Mouse (Mus musculus): Measurements from ENCODE around the gene Tmem44. TPM values are rescaled to one million over a fixed set of nuclear protein-coding genes. Genes with fewer than 3 reads are reported as not detected.

Tmem44 gene
- total RNA-seq (2014; rRNA removed) (107 and 113 TPM in 2 replicates), polyA plus RNA-seq (2015; fragmentation: Nextera tagmentation; extraction: Ambion mirVana) (66.1 and 66.6 TPM in 2 replicates)

DNA sequence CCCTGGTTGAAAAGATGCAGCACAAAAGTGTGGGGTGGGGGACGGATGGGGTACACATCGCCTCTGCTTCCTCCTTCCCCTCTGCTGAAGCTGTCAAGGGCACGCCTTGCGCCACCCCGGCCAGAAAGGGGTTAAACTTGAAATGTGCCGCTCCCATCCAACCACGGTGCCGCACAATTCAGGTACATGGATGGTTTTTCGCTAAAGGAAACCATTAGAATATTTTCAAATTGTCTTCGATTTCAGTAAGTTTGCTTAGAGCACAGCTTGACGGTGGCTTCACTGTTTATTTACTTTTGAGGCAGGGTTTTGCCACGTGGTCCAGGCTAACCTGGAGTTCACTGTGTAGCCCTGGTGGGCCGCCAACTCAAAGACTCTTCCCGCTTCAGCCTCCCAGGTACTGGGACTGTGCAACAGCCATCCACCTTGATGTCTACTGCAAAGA is at the start of gene Tmem44:
TSS of gene Tmem44 (minus strand) at position 95 of the 445 bp plus-strand sequence.
- DNase-seq (no peak), ATAC-seq (peak; percentile 75)
- H3K4me2 ChIP-seq (ENCODE audit: low read depth), result peak within 1 kb of the TSS; percentile 70
- WGBS, result 6% methylated on average over 14 of the region's 14 CpGs
- peak within 1 kb of the TSS; percentile 99 for H3K9ac ChIP-seq
- H3K9me3 ChIP-seq (ENCODE audit: low read length), result peaks cover 11% of the 10 kb centered on the region; the same call in 1 of the 2 replicates
- H3K36me3 ChIP-seq (ENCODE audit: insufficient read depth), result peaks cover 13% of the 10 kb centered on the region
- H3K4me3 ChIP-seq (ENCODE audit: low read depth, low read length), result peak within 1 kb of the TSS; percentile 83
- peaks cover 14% of the 10 kb centered on the region for H3K4me1 ChIP-seq (ENCODE audit: insufficient read depth)
- no peak for TF ChIP-seq CTCF (IDR thresholded peaks at IDR 0.05; ENCODE audit: low read depth)
- no peaks in the 10 kb centered on the region for H3K27me3 ChIP-seq (ENCODE audit: insufficient read depth, low read length)
- H3K27ac ChIP-seq (ENCODE audit: low read depth, low read length), result peak within 1 kb of the TSS; percentile 91

GRCm38 (mm10) chr16:30599491-30600268 is 49.0 kb upstream of the Tmem44 start, which contains the start of gene Fam43a:
TSS of gene Fam43a (plus strand) at chr16:30599723.
- peak within 1 kb of the TSS; percentile 96 for H3K4me2 ChIP-seq (ENCODE audit: low read depth)
- DNase-seq (peak; percentile 71), ATAC-seq (peak; percentile 65)
- H3K4me1 ChIP-seq (ENCODE audit: insufficient read depth), result peaks cover 26% of the 10 kb centered on the region
- H3K36me3 ChIP-seq (ENCODE audit: insufficient read depth), result no peaks in the 10 kb centered on the region
- TF ChIP-seq CTCF (IDR thresholded peaks at IDR 0.05; ENCODE audit: low read depth), result peak; percentile 64
- H3K9me3 ChIP-seq (ENCODE audit: low read length), result no peaks in the 10 kb centered on the region
- peak within 1 kb of the TSS; percentile 54 for H3K4me3 ChIP-seq (ENCODE audit: low read depth, low read length)
- peak within 1 kb of the TSS; percentile 50; the same call in 1 of the 2 replicates for H3K27ac ChIP-seq (ENCODE audit: low read depth, low read length)
- peak within 1 kb of the TSS; percentile 58 for H3K9ac ChIP-seq
- H3K27me3 ChIP-seq (ENCODE audit: insufficient read depth, low read length), result peaks cover 10% of the 10 kb centered on the region; the same call in 1 of the 2 replicates
- under 1% methylated on average over 63 of the region's 63 CpGs for WGBS

DNA sequence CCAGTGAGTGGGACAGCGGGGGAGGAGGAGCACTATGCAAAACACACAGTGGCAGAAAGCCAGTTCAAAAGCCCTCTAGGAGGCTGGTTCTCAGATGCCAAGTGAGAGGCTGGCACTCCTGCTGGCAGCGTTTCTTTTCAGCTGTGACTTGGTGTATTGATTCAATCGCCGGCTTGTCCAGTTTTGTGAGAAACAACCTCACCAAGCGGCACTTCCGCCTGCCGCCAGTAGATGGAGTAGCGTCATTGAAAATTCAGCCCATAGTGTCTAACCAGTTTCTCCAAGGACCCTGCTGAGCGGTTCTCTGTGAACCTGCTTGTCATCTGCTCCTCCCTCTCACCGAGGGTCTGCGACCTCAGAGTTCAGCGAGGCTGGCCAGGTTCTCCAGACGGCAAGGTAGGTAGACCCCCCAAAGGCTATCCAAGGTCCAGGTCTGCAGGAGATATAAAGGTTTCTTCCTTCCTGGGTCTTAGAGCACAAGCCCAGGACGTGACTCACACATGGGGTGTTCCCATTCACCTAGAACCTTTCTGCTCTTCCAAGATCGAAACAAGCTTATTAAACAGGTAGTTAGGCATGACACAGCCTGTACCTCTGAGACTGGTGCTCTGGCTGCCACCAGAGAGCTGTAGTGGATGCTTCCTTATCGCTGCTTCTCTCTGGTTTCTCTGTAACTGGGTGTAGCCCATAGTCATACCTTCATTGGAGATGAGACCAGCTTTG is 46.5 kb upstream of the Tmem44 start:
- no peaks in the 10 kb centered on the region for H3K9me3 ChIP-seq (ENCODE audit: low read length)
- H3K4me2 ChIP-seq (ENCODE audit: low read depth), result peak overlapping the region; percentile 47
- ATAC-seq (peak; percentile 48), DNase-seq (peak; percentile 96)
- no peak overlapping the region for H3K9ac ChIP-seq
- 9% methylated on average over 16 of the region's 16 CpGs for WGBS
- no peak overlapping the region for H3K27ac ChIP-seq (ENCODE audit: low read depth, low read length)
- H3K36me3 ChIP-seq (ENCODE audit: insufficient read depth), result no peaks in the 10 kb centered on the region
- peaks cover 10% of the 10 kb centered on the region; the same call in 1 of the 2 replicates for H3K27me3 ChIP-seq (ENCODE audit: insufficient read depth, low read length)
- H3K4me1 ChIP-seq (ENCODE audit: insufficient read depth), result peaks cover 26% of the 10 kb centered on the region
- peak overlapping the region; percentile 16 for H3K4me3 ChIP-seq (ENCODE audit: low read depth, low read length)
- peak; percentile 96 for TF ChIP-seq CTCF (IDR thresholded peaks at IDR 0.05; ENCODE audit: low read depth)

DNA sequence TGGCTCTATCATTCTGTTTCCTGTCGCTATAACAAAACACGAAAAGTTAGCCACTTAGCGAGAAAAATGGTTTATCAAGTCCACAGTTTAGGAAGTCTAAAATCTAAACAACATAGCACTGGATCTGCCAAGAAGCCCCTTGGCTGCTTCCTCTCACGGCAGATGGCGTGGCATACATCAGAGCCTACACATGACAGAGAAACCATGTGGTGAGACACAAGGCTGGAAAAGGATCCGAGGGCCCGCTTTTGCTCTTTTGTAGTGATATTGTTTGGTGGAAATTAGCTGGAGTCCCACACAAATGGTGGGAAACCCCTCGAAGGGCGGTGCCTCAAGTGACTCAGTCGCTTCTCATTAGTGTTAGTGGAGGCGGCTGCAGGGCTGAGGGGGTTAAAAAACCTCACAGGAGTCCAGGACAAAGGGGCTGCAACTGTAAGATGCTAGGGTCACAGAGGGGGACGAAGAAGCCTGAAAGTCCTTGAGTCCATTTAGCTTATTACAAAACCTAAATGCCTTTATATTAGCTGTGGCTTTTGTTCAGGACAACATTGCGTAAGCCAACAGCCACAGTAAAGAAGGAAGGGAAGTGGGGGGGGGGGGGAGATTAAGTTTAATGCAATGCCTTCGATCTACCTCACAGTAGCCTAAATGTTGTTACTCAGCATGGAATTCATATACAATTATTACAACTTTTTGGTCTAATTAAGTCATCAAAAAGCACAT is 45.4 kb upstream of the Tmem44 start:
- H3K9me3 ChIP-seq (ENCODE audit: low read length), result no peaks in the 10 kb centered on the region
- no peaks in the 10 kb centered on the region for H3K36me3 ChIP-seq (ENCODE audit: insufficient read depth)
- H3K27ac ChIP-seq (ENCODE audit: low read depth, low read length), result no peak overlapping the region
- H3K27me3 ChIP-seq (ENCODE audit: insufficient read depth, low read length), result peaks cover 2% of the 10 kb centered on the region; the same call in 1 of the 2 replicates
- H3K4me2 ChIP-seq (ENCODE audit: low read depth), result no peak overlapping the region
- no peak for TF ChIP-seq CTCF (IDR thresholded peaks at IDR 0.05; ENCODE audit: low read depth)
- H3K9ac ChIP-seq, result no peak overlapping the region
- no peak overlapping the region for H3K4me3 ChIP-seq (ENCODE audit: low read depth, low read length)
- WGBS, result 20% methylated on average over 14 of the region's 14 CpGs
- ATAC-seq (peak; percentile 72; the same call in 1 of the 2 replicates), DNase-seq (peak; percentile 87)
- peaks cover 24% of the 10 kb centered on the region for H3K4me1 ChIP-seq (ENCODE audit: insufficient read depth)

DNA sequence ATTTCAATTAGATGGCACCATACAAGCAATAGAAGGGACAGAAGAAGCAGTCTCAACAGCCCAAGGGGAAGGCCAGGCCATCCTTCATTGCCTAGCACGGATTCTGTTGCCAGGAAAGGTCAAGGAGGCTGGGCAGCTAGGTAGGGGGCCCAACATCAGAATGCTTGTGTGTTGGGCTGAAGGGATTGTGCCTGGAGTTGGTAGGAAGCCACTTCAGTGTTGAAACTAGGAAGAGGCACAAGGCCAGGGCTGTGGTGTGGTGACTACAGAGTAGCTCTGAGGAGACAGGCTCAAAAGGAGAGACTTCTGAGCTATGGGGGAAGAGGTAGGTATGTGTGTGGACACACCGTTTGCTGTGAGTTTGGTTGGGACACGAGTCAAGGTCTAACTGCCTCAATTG is 44.7 kb upstream of the Tmem44 start:
- Histone ChIP-seq H3K9me3 (ENCODE audit: low read length) (no peaks in the 10 kb centered on the region), H3K27ac (ENCODE audit: low read depth, low read length) (no peak overlapping the region), H3K36me3 (ENCODE audit: insufficient read depth) (no peaks in the 10 kb centered on the region), H3K27me3 (ENCODE audit: insufficient read depth, low read length) (no peaks in the 10 kb centered on the region; the same call in 1 of the 2 replicates), H3K4me3 (ENCODE audit: low read depth, low read length) (no peak overlapping the region), H3K9ac (no peak overlapping the region), H3K4me2 (ENCODE audit: low read depth) (no peak overlapping the region), H3K4me1 (ENCODE audit: insufficient read depth) (peaks cover 17% of the 10 kb centered on the region)
- no peak for TF ChIP-seq CTCF (IDR thresholded peaks at IDR 0.05; ENCODE audit: low read depth)
- DNase-seq (no peak), ATAC-seq (no peak)
- WGBS, result 37% methylated on average over 3 of the region's 3 CpGs

DNA sequence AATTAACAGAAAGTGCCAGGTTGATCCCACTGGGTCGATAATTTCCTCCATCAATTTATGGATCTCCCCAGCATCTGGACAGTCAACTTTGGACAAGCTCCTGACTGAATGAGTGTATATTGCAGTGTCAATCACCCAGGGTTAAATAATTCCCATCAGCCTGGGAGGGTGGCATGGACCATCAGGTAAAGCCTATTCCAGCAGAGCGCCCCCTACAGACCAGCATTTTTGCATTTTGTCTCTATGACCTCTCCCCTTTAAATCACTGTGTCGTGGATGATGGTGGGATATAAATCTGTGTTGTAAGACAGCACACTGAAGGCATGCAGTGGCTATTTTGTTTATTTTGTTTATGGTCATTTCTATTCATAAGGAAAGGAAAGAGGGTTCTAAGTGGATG is 41.3 kb upstream of the Tmem44 start:
- no peak overlapping the region for H3K27ac ChIP-seq (ENCODE audit: low read depth, low read length)
- no peak overlapping the region for H3K4me2 ChIP-seq (ENCODE audit: low read depth)
- no peak overlapping the region for H3K9ac ChIP-seq
- ATAC-seq, result no peak
- no peak for DNase-seq
- no peak overlapping the region for H3K4me3 ChIP-seq (ENCODE audit: low read depth, low read length)
- peaks cover 10% of the 10 kb centered on the region for H3K4me1 ChIP-seq (ENCODE audit: insufficient read depth)
- no peaks in the 10 kb centered on the region for H3K36me3 ChIP-seq (ENCODE audit: insufficient read depth)
- no peaks in the 10 kb centered on the region; the same call in 1 of the 2 replicates for H3K27me3 ChIP-seq (ENCODE audit: insufficient read depth, low read length)
- WGBS, result 44% methylated on average over 3 of the region's 3 CpGs
- peak; percentile 18 for TF ChIP-seq CTCF (IDR thresholded peaks at IDR 0.05; ENCODE audit: low read depth)
- H3K9me3 ChIP-seq (ENCODE audit: low read length), result no peaks in the 10 kb centered on the region
